Mouse (Mus musculus) liver, postnatal 0 days (tissue): Measurements from ENCODE around the gene Clstn2.

Source experiments
- CTCF ChIP-seq: sonication (generic); IDR thresholded peaks from 2 replicates; pipeline ENCODE4 v1.5.1; 2016; ENCODE audit warnings: antibody characterized with exemption, low read depth
- EP300 ChIP-seq: IDR thresholded peaks from 2 replicates; pipeline ENCODE4 v1.6.1; 2016; ENCODE audit warnings: antibody characterized with exemption, low read depth, mild to moderate bottlenecking

- TF ChIP-seq EP300 (no peak), CTCF (no peak)
Observed at GRCm38 (mm10) chr9:97532536-97532935, 500.4 kb downstream of the Clstn2 start.
